Mouse (Mus musculus): ENCODE measurements around the gene Clnk. TPM values are rescaled to one million over a fixed set of nuclear protein-coding genes. Genes with fewer than 3 reads are reported as not detected.

Clnk gene
- polyA plus RNA-seq, 1 experiment, result not detected

DNA sequence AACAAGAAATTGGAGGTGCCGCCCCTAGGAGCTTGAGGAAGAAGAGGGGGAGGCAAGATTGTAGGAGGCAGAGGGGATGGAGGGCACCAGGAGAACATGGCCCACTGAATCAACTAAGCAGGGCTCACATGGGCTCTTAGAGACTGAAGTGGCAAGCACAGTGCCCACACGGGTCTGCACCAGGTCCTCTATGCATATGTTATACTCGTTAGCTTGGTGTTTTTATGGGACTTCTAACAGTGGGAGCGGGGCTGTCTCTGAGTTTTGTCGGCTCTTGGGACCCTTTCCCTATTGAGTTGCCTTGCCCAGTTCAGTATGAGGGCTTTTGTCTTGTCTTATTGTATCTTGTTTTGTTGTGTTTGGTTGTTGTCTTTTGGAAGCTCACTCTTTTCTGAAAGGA, 50.0 kb downstream of the Clnk start:
- 61% methylated on average over 5 of the region's 5 CpGs for WGBS
- TF ChIP-seq CTCF (IDR thresholded peaks at IDR 0.05; ENCODE audit: insufficient read depth, low read depth, low read length), result no peak
- Histone ChIP-seq H3K4me3 (ENCODE audit: insufficient read depth, low read depth, low read length) (no peak overlapping the region), H3K4me1 (ENCODE audit: control insufficient read depth, insufficient read depth, low read length) (no peaks in the 10 kb centered on the region), H3K27ac (ENCODE audit: insufficient read depth, low read depth, low read length) (no peak overlapping the region)

DNA sequence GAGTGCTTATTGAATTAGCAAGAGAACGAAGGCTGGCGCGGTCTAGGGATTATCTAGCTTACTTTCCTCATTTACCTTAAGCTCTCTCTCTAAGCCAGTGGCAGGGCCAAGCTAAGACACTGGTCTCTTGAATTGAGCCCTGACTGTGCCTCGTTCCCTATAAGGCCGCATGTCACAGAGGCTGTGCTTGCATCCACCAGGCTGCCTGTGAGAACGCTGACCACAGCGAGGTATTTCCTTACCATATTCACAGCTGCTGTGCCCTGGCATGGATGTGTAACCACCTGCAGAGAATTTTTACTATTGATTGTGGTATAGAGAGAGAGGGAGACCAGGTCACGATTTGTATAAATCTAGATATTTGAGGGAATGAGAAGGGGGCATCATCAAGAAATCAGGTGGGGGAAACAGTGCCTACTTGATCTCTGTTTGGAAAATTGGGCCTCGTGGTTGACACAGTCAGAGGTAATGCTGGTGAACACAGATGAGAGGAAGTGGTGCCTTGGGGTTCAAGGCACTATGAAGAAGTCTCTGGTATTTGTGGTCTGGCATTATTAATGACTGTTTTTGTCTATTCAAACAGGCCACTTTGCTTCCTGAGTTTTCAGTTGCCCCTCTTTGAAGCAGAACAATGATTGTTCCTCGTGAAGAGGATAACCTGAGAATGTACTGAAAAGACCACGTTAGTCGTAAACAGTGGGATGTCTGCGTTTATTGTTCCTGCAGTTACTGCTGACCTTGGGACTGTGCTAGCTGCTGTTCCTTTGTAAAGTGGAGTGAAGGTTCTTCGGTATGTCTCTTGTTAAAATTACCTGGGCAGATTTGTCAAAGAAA, 52.3 kb downstream of the Clnk start:
- WGBS, result 84% methylated on average over 14 of the region's 14 CpGs
- no peak for TF ChIP-seq POLR2A (IDR thresholded peaks at IDR 0.05; ENCODE audit: insufficient read depth, low read depth, low read length)
- TF ChIP-seq CTCF (IDR thresholded peaks at IDR 0.05; ENCODE audit: insufficient read depth, low read depth, low read length), result no peak
- Histone ChIP-seq H3K4me3 (ENCODE audit: insufficient read depth, low read depth, low read length) (no peak overlapping the region), H3K27ac (ENCODE audit: insufficient read depth, low read depth, low read length) (no peak overlapping the region), H3K4me1 (ENCODE audit: control insufficient read depth, insufficient read depth, low read length) (no peaks in the 10 kb centered on the region)

DNA sequence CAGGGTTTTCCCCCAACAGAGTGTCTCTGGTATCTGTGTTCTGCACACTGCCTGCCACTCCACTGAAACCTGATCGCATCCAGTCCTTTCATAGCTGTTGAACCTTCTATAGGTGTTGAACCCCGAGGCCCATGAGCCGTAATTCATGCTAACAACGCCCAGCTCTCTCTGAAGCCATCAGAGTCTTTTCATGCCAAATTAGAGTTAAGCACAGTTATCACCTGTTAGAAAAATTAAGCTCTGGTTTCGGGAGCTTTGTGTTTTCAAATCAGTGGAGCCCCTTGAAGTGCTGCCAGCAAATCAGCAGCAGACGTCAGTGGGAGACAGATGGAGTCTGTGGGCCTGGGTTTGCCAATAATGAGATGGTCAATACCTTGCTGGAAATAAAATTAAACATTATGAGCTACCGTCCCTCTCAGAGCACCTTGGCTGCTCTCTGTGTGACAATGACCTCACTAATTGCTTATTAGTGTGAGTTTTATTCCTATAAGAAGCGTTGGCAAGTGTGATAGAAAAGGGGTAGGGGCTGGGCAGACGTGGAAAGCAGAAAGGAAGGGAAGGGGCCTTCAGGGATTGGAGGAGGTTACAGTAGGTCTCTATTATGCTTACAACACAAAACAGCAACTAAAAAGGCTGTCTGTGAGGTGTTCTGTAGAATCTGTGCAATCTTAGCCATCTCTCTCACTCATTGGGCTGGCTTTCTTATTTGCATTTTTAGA, 63.1 kb downstream of the Clnk start:
- H3K4me3 ChIP-seq (ENCODE audit: insufficient read depth, low read depth, low read length), result no peak overlapping the region
- WGBS, result 75% methylated on average over 9 of the region's 9 CpGs
- H3K4me1 ChIP-seq (ENCODE audit: control insufficient read depth, insufficient read depth, low read length), result no peaks in the 10 kb centered on the region
- H3K27ac ChIP-seq (ENCODE audit: insufficient read depth, low read depth, low read length), result no peak overlapping the region
- no peak for TF ChIP-seq POLR2A (IDR thresholded peaks at IDR 0.05; ENCODE audit: insufficient read depth, low read depth, low read length)
- no peak for TF ChIP-seq CTCF (IDR thresholded peaks at IDR 0.05; ENCODE audit: insufficient read depth, low read depth, low read length)

DNA sequence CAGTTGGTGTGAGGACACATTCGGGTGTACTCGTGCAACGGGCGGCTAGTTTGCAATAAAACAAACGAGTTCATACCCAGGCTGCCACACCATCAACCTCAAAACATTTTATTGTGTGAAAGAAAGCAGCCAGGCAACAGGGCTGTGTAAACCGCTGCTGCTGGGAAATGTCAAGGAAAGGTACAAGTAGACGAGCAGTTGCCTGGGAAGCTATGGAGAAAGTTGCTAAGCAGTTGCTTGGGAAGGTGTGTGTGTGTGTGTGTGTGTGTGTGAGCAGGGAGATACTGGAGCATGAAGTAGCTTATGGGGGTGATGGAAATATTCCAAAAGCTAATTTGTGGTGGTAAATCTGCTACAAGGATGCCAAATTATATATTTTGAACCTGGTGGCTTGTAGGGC, 63.7 kb downstream of the Clnk start:
- no peak for TF ChIP-seq CTCF (IDR thresholded peaks at IDR 0.05; ENCODE audit: insufficient read depth, low read depth, low read length)
- no peak for TF ChIP-seq POLR2A (IDR thresholded peaks at IDR 0.05; ENCODE audit: insufficient read depth, low read depth, low read length)
- Histone ChIP-seq H3K27ac (ENCODE audit: insufficient read depth, low read depth, low read length) (no peak overlapping the region), H3K4me1 (ENCODE audit: control insufficient read depth, insufficient read depth, low read length) (no peaks in the 10 kb centered on the region), H3K4me3 (ENCODE audit: insufficient read depth, low read depth, low read length) (no peak overlapping the region)
- WGBS, result 51% methylated on average over 7 of the region's 7 CpGs

DNA sequence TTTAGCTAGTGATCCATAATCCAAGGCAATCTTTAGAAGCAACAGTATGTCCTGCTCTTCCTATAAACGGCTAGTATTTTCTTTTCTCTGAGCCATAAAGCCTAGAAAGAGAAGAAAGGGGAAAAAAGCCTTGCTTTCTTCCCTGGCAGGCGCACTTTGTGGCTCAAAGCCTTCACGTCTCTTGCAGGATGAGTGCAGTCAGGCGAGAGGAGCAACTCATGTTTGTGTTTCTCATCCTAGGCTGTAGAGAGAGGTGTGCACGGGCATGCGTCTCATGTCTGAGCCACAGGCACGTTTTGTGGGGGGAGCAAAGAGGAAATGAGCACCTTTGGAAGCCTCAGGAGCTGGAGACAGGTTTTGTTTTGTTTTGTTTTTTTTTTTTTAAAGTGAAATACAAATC, 64.2 kb downstream of the Clnk start:
- H3K27ac ChIP-seq (ENCODE audit: insufficient read depth, low read depth, low read length), result no peak overlapping the region
- no peak overlapping the region for H3K4me3 ChIP-seq (ENCODE audit: insufficient read depth, low read depth, low read length)
- H3K4me1 ChIP-seq (ENCODE audit: control insufficient read depth, insufficient read depth, low read length), result no peaks in the 10 kb centered on the region
- TF ChIP-seq CTCF (IDR thresholded peaks at IDR 0.05; ENCODE audit: insufficient read depth, low read depth, low read length), result no peak
- no peak for TF ChIP-seq POLR2A (IDR thresholded peaks at IDR 0.05; ENCODE audit: insufficient read depth, low read depth, low read length)
- WGBS, result 35% methylated on average over 7 of the region's 7 CpGs

DNA sequence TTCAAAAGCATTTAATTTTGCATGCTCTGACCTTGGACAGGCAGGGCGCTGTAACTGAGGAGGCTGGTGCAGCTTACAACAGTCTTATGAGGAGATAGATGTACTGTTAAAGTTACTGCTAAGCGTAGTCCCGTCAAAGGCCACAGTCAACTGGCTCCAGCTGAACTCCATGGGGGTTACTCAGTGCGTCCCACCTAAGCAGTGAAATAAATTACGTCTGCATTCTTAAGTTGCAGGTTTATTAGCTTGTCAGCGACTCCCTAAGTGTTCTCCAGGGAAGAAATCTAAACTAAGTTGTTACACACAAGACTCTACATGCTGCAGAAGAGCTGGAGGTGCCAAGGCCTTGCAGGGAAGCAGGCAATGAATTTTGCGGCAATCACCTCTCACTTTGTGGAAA, 77.7 kb downstream of the Clnk start:
- TF ChIP-seq POLR2A (IDR thresholded peaks at IDR 0.05; ENCODE audit: insufficient read depth, low read depth, low read length) (no peak), CTCF (IDR thresholded peaks at IDR 0.05; ENCODE audit: insufficient read depth, low read depth, low read length) (no peak)
- no peak overlapping the region for H3K27ac ChIP-seq (ENCODE audit: insufficient read depth, low read depth, low read length)
- H3K4me1 ChIP-seq (ENCODE audit: control insufficient read depth, insufficient read depth, low read length), result peaks cover 3% of the 10 kb centered on the region; the same call in 1 of the 2 replicates
- 90% methylated on average over 7 of the region's 7 CpGs for WGBS
- H3K4me3 ChIP-seq (ENCODE audit: insufficient read depth, low read depth, low read length), result no peak overlapping the region

DNA sequence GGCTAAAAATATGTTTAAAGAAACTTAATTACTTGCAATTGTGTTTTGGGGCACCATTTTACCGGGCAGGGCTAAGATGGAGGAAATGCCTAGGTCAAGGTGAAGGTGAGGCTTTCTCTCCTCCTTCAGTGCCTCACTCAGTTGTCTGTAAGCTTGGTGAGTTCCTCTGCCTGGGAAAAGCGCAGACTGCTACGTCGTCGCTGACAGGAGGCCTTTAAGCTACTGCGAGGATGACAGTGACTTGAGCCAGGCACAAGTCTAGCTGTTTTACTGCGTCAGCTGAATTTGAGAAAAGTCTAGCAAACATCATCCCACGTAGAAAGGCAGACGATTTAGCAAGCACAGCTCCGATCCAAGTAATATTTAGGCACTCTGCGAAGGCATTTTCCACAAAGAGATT, 81.5 kb downstream of the Clnk start:
- Histone ChIP-seq H3K4me3 (ENCODE audit: insufficient read depth, low read depth, low read length) (no peak overlapping the region), H3K4me1 (ENCODE audit: control insufficient read depth, insufficient read depth, low read length) (peaks cover 3% of the 10 kb centered on the region; the same call in 1 of the 2 replicates), H3K27ac (ENCODE audit: insufficient read depth, low read depth, low read length) (no peak overlapping the region)
- no peak for TF ChIP-seq CTCF (IDR thresholded peaks at IDR 0.05; ENCODE audit: insufficient read depth, low read depth, low read length)
- TF ChIP-seq POLR2A (IDR thresholded peaks at IDR 0.05; ENCODE audit: insufficient read depth, low read depth, low read length), result no peak
- 43% methylated on average over 11 of the region's 11 CpGs for WGBS

DNA sequence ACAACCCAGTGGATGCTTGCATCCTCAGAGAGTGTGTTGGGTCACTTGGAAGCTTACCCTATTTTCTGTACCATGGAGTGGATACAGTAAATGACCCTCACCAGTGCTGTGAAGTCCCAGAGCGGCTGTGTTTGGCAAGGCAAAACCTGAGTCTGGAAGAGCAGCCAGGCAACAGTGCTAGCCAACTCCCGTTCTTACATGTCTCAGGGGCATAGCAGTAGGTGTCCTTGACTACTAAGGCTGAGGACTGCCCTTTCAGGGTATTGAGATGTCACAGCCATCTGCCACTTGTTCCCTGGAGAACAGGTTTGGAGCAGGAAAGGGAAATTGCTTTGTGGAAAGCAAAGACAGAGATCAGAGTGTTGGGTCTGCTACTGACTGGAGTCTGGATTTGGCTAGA, 85.5 kb downstream of the Clnk start:
- H3K4me3 ChIP-seq (ENCODE audit: insufficient read depth, low read depth, low read length), result no peak overlapping the region
- H3K27ac ChIP-seq (ENCODE audit: insufficient read depth, low read depth, low read length), result no peak overlapping the region
- WGBS, result 85% methylated on average over 2 of the region's 2 CpGs
- H3K4me1 ChIP-seq (ENCODE audit: control insufficient read depth, insufficient read depth, low read length), result peaks cover 17% of the 10 kb centered on the region
- TF ChIP-seq CTCF (IDR thresholded peaks at IDR 0.05; ENCODE audit: insufficient read depth, low read depth, low read length) (no peak), POLR2A (IDR thresholded peaks at IDR 0.05; ENCODE audit: insufficient read depth, low read depth, low read length) (no peak)

DNA sequence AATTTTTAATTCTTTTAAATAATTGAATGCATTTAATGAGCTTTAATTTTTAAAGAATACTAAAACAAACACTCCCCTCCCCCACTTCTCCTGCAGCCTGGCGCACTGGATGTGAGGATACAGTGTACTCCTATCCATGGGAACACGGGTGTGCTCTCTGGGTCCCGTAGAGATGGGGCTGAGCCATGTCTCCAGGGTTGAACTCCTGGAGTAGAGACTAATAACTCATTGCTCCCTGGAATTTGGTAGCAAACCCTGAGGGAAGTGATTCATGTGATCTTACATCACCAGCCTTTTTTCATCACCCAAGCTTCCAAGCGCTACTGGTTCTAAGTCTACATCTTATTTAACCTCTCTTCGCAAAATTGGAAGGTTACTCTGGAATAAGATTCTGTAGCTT, 87.8 kb downstream of the Clnk start:
- Histone ChIP-seq H3K4me3 (ENCODE audit: insufficient read depth, low read depth, low read length) (no peak overlapping the region), H3K27ac (ENCODE audit: insufficient read depth, low read depth, low read length) (no peak overlapping the region), H3K4me1 (ENCODE audit: control insufficient read depth, insufficient read depth, low read length) (peaks cover 15% of the 10 kb centered on the region)
- TF ChIP-seq POLR2A (IDR thresholded peaks at IDR 0.05; ENCODE audit: insufficient read depth, low read depth, low read length) (no peak), CTCF (IDR thresholded peaks at IDR 0.05; ENCODE audit: insufficient read depth, low read depth, low read length) (no peak)
- WGBS, result 87% methylated on average over 5 of the region's 5 CpGs
